Mouse (Mus musculus) gastrocnemius, postnatal 4 days (tissue): ENCODE data around the gene Olfr355. TPM values are rescaled to one million over a fixed set of nuclear protein-coding genes. Genes with fewer than 3 reads are reported as not detected.

Experiments used
- DNase-seq, 2 experiments: peaks; one replicate each; pipeline ENCODE4 v3.0.0; 2021 to 2022; ENCODE audit warnings: low spot score in 2 of 2, mixed read lengths in 2 of 2
- long read RNA-seq, 2 experiments: library from polyadenylated mRNA; stranded (forward); transcript quantifications; one replicate each; pipeline ENCODE4 v2.0.0; 2021
- total RNA-seq, 2 experiments: library from RNA; stranded (reverse); gene quantifications; 2 replicates each; pipeline ENCODE4 v1.2.3; 2021

Gene Olfr355
- total RNA-seq = not detected
- long read RNA-seq, experiment 1 = 0 reads
- long read RNA-seq, experiment 2 = 0 reads

GRCm38 (mm10) chr2:36928797-36929196 lies at the start of gene Olfr355:
Gene Olfr355, minus strand, starts transcription at chr2:36928897.
- no peak for DNase-seq

- DNase-seq = no peak
These were observed 8.1 kb upstream of the Olfr355 start, which contains the start of gene Olfr356 for GRCm38 (mm10) chr2:36936821-36937220. Gene Olfr356, plus strand, starts transcription at chr2:36937121.

DNA sequence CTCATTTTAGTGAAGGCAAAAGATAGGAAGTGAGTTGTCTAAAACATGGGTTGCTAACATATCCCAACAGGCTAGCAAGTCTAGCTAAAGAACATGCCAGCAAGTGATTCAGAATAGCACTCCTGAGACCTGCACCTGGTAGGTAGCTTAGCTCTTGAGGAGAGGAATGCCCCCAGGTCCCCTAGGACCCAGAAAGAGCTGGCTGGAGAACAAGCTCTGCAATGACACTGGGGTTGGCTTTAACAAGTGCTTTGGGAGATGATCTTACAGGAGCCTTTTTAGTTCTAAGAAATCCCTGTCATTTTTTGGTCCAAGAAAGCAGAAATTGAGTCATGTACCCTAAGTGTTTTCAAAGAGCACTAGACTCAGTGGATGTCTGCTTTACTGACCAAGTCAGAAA lies 23.3 kb downstream of the Olfr355 start, which contains the start of gene Olfr354:
Gene Olfr354, plus strand, starts transcription at position 301 of the 400 bp plus-strand sequence.
- DNase-seq = no peak

DNA sequence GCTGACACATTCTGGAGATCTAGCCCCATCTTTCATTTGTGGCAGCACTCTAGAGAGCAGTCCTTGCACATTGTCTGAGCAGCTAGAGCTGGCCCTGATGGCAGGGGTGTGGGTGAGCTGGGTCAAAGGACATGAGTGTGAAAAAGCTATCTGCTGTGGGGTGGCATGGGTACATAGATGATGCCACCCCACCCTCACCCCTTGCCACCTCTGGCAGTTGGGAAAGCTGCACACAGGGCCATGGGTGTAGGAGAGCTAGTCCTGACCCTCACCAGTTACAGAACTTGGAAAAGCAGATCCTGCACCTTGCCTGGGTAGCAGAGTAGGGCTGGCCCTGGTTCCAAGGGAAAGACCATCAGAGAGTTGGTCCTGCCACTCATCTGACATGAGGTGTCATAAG lies 31.6 kb downstream of the Olfr355 start:
- DNase-seq = no peak

- DNase-seq = no peak
These were observed 35.9 kb downstream of the Olfr355 start, which contains the start of gene Olfr353 for GRCm38 (mm10) chr2:36892836-36893235. Gene Olfr353, minus strand, starts transcription at chr2:36892936.

Other genes starting within 250 kb of the Olfr355 start
- not detected for gene Olfr346, start 243.1 kb downstream of the Olfr355 start, total RNA-seq
- gene Olfr347, start 197.0 kb downstream of the Olfr355 start, total RNA-seq = not detected
- not detected for gene Olfr348, start 144.6 kb downstream of the Olfr355 start, total RNA-seq
- not detected for gene Olfr50, start 138.4 kb downstream of the Olfr355 start, total RNA-seq
- not detected for gene Olfr3, start 111.9 kb downstream of the Olfr355 start, total RNA-seq
- gene Olfr350, start 82.6 kb downstream of the Olfr355 start, total RNA-seq = not detected
- not detected for gene Olfr351, start 66.2 kb downstream of the Olfr355 start, total RNA-seq
- gene Olfr352, start 60.4 kb downstream of the Olfr355 start, total RNA-seq = not detected
- gene Olfr353, start 36.0 kb downstream of the Olfr355 start, total RNA-seq = not detected
- not detected for gene Olfr354, start 23.2 kb downstream of the Olfr355 start, total RNA-seq
- gene Olfr356, start 8.2 kb upstream of the Olfr355 start, total RNA-seq = not detected
- gene Olfr357, start 64.9 kb upstream of the Olfr355 start, total RNA-seq = not detected
- not detected for gene Olfr358, start 80.4 kb upstream of the Olfr355 start, total RNA-seq
- not detected for gene Olfr360, start 136.8 kb upstream of the Olfr355 start, total RNA-seq
- gene Olfr361, start 160.4 kb upstream of the Olfr355 start, total RNA-seq = not detected
- gene Olfr362, start 189.0 kb upstream of the Olfr355 start, total RNA-seq = not detected
- not detected for gene Olfr364-ps1, start 210.4 kb upstream of the Olfr355 start, total RNA-seq